Mouse (Mus musculus): ENCODE results near the gene Rab8a. TPM values are rescaled to one million over a fixed set of nuclear protein-coding genes. Genes with fewer than 3 reads are reported as not detected.

The Rab8a gene
- polyA plus RNA-seq, 1 experiment from 2014 or later = 84.0 TPM

GRCm38 (mm10) chr8:72134756-72135445 is 26.1 kb upstream of the Rab8a start, which contains the start of gene Tpm4:
TSS of gene Tpm4 (plus strand) at chr8:72134975.
- Histone ChIP-seq H3K9ac (ENCODE audit: low read length) (peak within 1 kb of the TSS; percentile 97), H3K4me3 (ENCODE audit: low read depth, low read length) (peak within 1 kb of the TSS; percentile 94), H3K27me3 (ENCODE audit: control insufficient read depth, insufficient read depth, low read length) (no peaks in the 10 kb centered on the region), H3K36me3 (ENCODE audit: control insufficient read depth, insufficient read depth, low read length) (peaks cover 11% of the 10 kb centered on the region), H3K9me3 (ENCODE audit: control insufficient read depth, low read length) (no peaks in the 10 kb centered on the region), H3K4me2 (replicated peaks; ENCODE audit: low read depth) (peak within 1 kb of the TSS; percentile 69), H3K27ac (replicated peaks) (peak within 1 kb of the TSS; percentile 99), H3K4me1 (replicated peaks; ENCODE audit: control insufficient read depth, insufficient read depth) (no peaks in the 10 kb centered on the region)
- DNase-seq (ENCODE audit: low spot score) (peak; percentile 86), ATAC-seq (ENCODE audit: low FRiP score, low TSS enrichment) (peak; percentile 86)
- WGBS = 1% methylated on average over 28 of the region's 49 CpGs
- TF ChIP-seq CTCF (IDR thresholded peaks at IDR 0.05; ENCODE audit: low read depth) (no peak), EP300 (optimal IDR thresholded peaks at IDR 0.05) (no peak)

- TF ChIP-seq CTCF (IDR thresholded peaks at IDR 0.05; ENCODE audit: low read depth) = peak; percentile 49
- TF ChIP-seq EP300 (optimal IDR thresholded peaks at IDR 0.05) = peak; percentile 40
- Histone ChIP-seq H3K4me3 (ENCODE audit: low read depth, low read length) (peak overlapping the region; percentile 94), H3K27ac (replicated peaks) (peak overlapping the region; percentile 99), H3K9me3 (ENCODE audit: control insufficient read depth, low read length) (no peaks in the 10 kb centered on the region), H3K9ac (ENCODE audit: low read length) (peak overlapping the region; percentile 97), H3K4me1 (replicated peaks; ENCODE audit: control insufficient read depth, insufficient read depth) (no peaks in the 10 kb centered on the region), H3K4me2 (replicated peaks; ENCODE audit: low read depth) (peak overlapping the region; percentile 69), H3K36me3 (ENCODE audit: control insufficient read depth, insufficient read depth, low read length) (peaks cover 11% of the 10 kb centered on the region), H3K27me3 (ENCODE audit: control insufficient read depth, insufficient read depth, low read length) (no peaks in the 10 kb centered on the region)
- ATAC-seq (ENCODE audit: low FRiP score, low TSS enrichment) (peak; percentile 47), DNase-seq (ENCODE audit: low spot score) (peak; percentile 76)
- whole genome bisulfite sequencing = under 1% methylated on average over 50 of the region's 62 CpGs
These were observed 25.3 kb upstream of the Rab8a start for GRCm38 (mm10) chr8:72135446-72136301.

- peak; percentile 68 for ATAC-seq (ENCODE audit: low FRiP score, low TSS enrichment)
- TF ChIP-seq EP300 (optimal IDR thresholded peaks at IDR 0.05) = peak; percentile 48
- TF ChIP-seq CTCF (IDR thresholded peaks at IDR 0.05; ENCODE audit: low read depth) = no peak
- H3K27ac ChIP-seq (replicated peaks) = peak overlapping the region; percentile 99
- peaks cover 15% of the 10 kb centered on the region for H3K36me3 ChIP-seq (ENCODE audit: control insufficient read depth, insufficient read depth, low read length)
- no peaks in the 10 kb centered on the region for H3K27me3 ChIP-seq (ENCODE audit: control insufficient read depth, insufficient read depth, low read length)
- WGBS = under 1% methylated on average over 18 of the region's 18 CpGs
- peak overlapping the region; percentile 97 for H3K9ac ChIP-seq (ENCODE audit: low read length)
- peak overlapping the region; percentile 69 for H3K4me2 ChIP-seq (replicated peaks; ENCODE audit: low read depth)
- no peaks in the 10 kb centered on the region for H3K9me3 ChIP-seq (ENCODE audit: control insufficient read depth, low read length)
- H3K4me3 ChIP-seq (ENCODE audit: low read depth, low read length) = peak overlapping the region; percentile 94
- no peaks in the 10 kb centered on the region for H3K4me1 ChIP-seq (replicated peaks; ENCODE audit: control insufficient read depth, insufficient read depth)
- DNase-seq (ENCODE audit: low spot score) = peak; percentile 72
These were observed 24.6 kb upstream of the Rab8a start for GRCm38 (mm10) chr8:72136302-72136978.

- H3K27ac ChIP-seq (replicated peaks) = peak overlapping the region; percentile 40; the same call in 1 of the 2 replicates
- H3K9ac ChIP-seq (ENCODE audit: low read length) = peak overlapping the region; percentile 27; the same call in 1 of the 2 replicates
These were observed 23.6 kb upstream of the Rab8a start for GRCm38 (mm10) chr8:72137431-72137830.

GRCm38 (mm10) chr8:72138456-72138855 is 22.5 kb upstream of the Rab8a start:
- no peak overlapping the region for H3K4me3 ChIP-seq (ENCODE audit: low read depth, low read length)
- no peak for ATAC-seq (ENCODE audit: low FRiP score, low TSS enrichment)
- H3K9ac ChIP-seq (ENCODE audit: low read length) = no peak overlapping the region
- H3K4me1 ChIP-seq (replicated peaks; ENCODE audit: control insufficient read depth, insufficient read depth) = no peaks in the 10 kb centered on the region
- no peaks in the 10 kb centered on the region for H3K27me3 ChIP-seq (ENCODE audit: control insufficient read depth, insufficient read depth, low read length)
- no peaks in the 10 kb centered on the region for H3K9me3 ChIP-seq (ENCODE audit: control insufficient read depth, low read length)
- WGBS = 91% methylated on average over 5 of the region's 5 CpGs
- H3K36me3 ChIP-seq (ENCODE audit: control insufficient read depth, insufficient read depth, low read length) = peaks cover 28% of the 10 kb centered on the region
- TF ChIP-seq CTCF (IDR thresholded peaks at IDR 0.05; ENCODE audit: low read depth) (no peak), EP300 (optimal IDR thresholded peaks at IDR 0.05) (no peak)
- H3K27ac ChIP-seq (replicated peaks) = no peak overlapping the region
- peak; percentile 11 for DNase-seq (ENCODE audit: low spot score)
- no peak overlapping the region for H3K4me2 ChIP-seq (replicated peaks; ENCODE audit: low read depth)

More at GRCm38 (mm10) chr8:72137431-72137830, 23.6 kb upstream of the Rab8a start:
- TF ChIP-seq EP300 (optimal IDR thresholded peaks at IDR 0.05) = peak; percentile 10
- TF ChIP-seq CTCF (IDR thresholded peaks at IDR 0.05; ENCODE audit: low read depth) = no peak
- Histone ChIP-seq H3K9me3 (ENCODE audit: control insufficient read depth, low read length) (no peaks in the 10 kb centered on the region), H3K4me3 (ENCODE audit: low read depth, low read length) (no peak overlapping the region), H3K4me2 (replicated peaks; ENCODE audit: low read depth) (peak overlapping the region; percentile 69), H3K27me3 (ENCODE audit: control insufficient read depth, insufficient read depth, low read length) (no peaks in the 10 kb centered on the region), H3K4me1 (replicated peaks; ENCODE audit: control insufficient read depth, insufficient read depth) (no peaks in the 10 kb centered on the region), H3K36me3 (ENCODE audit: control insufficient read depth, insufficient read depth, low read length) (peaks cover 20% of the 10 kb centered on the region)
- DNase-seq (ENCODE audit: low spot score) (no peak), ATAC-seq (ENCODE audit: low FRiP score, low TSS enrichment) (no peak)
- WGBS = 77% methylated on average over 2 of the region's 2 CpGs
